Mouse (Mus musculus): Measurements from ENCODE around the gene Mepe.

DNA sequence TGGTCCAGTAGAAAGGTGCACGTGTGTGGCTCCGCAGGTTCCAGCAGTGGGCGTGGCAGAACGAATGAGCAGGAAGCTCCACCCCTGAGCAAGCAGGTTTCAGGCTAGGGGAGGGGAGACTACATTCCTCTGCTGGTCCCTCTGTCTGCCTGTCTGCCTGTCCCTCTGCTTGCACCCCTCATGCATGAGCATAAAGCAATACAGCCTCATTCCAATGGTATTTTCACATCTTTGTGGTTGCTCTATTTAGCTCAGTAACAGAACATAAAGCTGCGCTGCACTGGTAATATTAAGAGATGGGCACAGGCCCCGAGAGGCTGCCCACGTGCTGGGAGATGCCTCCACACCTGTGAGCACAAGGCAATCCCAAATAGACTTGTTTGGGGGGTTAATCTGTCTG is 56.5 kb downstream of the Mepe start:
- no peak for TF ChIP-seq CTCF (IDR thresholded peaks at IDR 0.05; ENCODE audit: extremely low read depth, insufficient read depth, insufficient read length, insufficient replicate concordance)
- TF ChIP-seq POLR2A (IDR thresholded peaks at IDR 0.05; ENCODE audit: low read depth, low read length) = no peak

Measured in spleen, adult 2 months (tissue).